Mouse (Mus musculus): Measurements from ENCODE around the gene Clca4b. TPM values are rescaled to one million over a fixed set of nuclear protein-coding genes. Genes with fewer than 3 reads are reported as not detected.

Gene Clca4b
- total and polyA plus RNA-seq, 3 experiments = 0.03 TPM; not detected in 2

- DNase-seq (ENCODE audit: low read depth, low spot score) = peak; percentile 89
- Histone ChIP-seq H3K36me3 (ENCODE audit: control insufficient read depth in 1 of 2, insufficient read depth in 2 of 2, low read length in 2 of 2) (peaks cover 0 to 7% of the 10 kb centered on the region in 2 experiments; a peak in 2 of 4 replicates), H3K9ac (ENCODE audit: control insufficient read depth, low read depth, low read length, poor library complexity, severe bottlenecking) (0 out of 2 replicates have a peak overlapping the region, but pooled peaks have one; percentile 18), H3K27ac (ENCODE audit: control insufficient read depth, low read depth, low read length) (peak overlapping the region; percentile 90), H3K27me3 (ENCODE audit: control insufficient read depth in 1 of 2, insufficient read depth in 2 of 2, low read length in 2 of 2) (no peaks in the 10 kb centered on the region), H3K9me3 (replicated peaks; ENCODE audit: insufficient read depth, low read length) (no peaks in the 10 kb centered on the region), H3K4me3 (ENCODE audit: control insufficient read depth in 1 of 2, insufficient read depth in 1 of 2, low read depth in 2 of 2, low read length in 2 of 2) (peak overlapping the region in 1 of 2 experiments; percentile 13; a peak in 1 of 4 replicates), H3K79me2 (ENCODE audit: control insufficient read depth, insufficient read depth, low read length, poor library complexity) (no peaks in the 10 kb centered on the region), H3K4me1 (ENCODE audit: control insufficient read depth in 1 of 2, insufficient read depth in 2 of 2, low read length in 2 of 2) (peaks cover 3 to 12% of the 10 kb centered on the region in 2 experiments)
- TF ChIP-seq TCF12 (IDR thresholded peaks at IDR 0.05; ENCODE audit: low read depth, low read length) (peak; percentile 82), POLR2AphosphoS2 (IDR thresholded peaks at IDR 0.05; ENCODE audit: low read length) (no peak), SIN3A (IDR thresholded peaks at IDR 0.05; ENCODE audit: low read length) (peak; percentile 49), MYB (IDR thresholded peaks at IDR 0.05; ENCODE audit: low read depth, low read length) (peak; percentile 9; the same call in 1 of the 2 replicates), MAX (IDR thresholded peaks at IDR 0.05; ENCODE audit: low read length) (peak; percentile 24; the same call in 1 of the 2 replicates), CHD2 (IDR thresholded peaks at IDR 0.05; ENCODE audit: low read length) (no peak), ZC3H11A (IDR thresholded peaks at IDR 0.05; ENCODE audit: low read depth, low read length) (0 out of 2 replicates have a peak, but pooled peaks have one; percentile 2), ELF1 (IDR thresholded peaks at IDR 0.05; ENCODE audit: low read depth, low read length) (no peak), USF1 (IDR thresholded peaks at IDR 0.05; ENCODE audit: low read depth, low read length) (no peak), MAFK (IDR thresholded peaks at IDR 0.05; ENCODE audit: borderline replicate concordance, low read depth, low read length) (no peak), MYC (IDR thresholded peaks at IDR 0.05; ENCODE audit: low read depth, low read length) (0 out of 2 replicates have a peak, but pooled peaks have one; percentile 1), BHLHE40 (IDR thresholded peaks at IDR 0.05; ENCODE audit: borderline replicate concordance, low read depth, low read length) (peak; percentile 52; the same call in 1 of the 2 replicates), MEF2A (IDR thresholded peaks at IDR 0.05; ENCODE audit: extremely low read depth, insufficient replicate concordance, low read depth, low read length, poor library complexity, severe bottlenecking) (no peak), POLR2A (IDR thresholded peaks at IDR 0.05; ENCODE audit: control insufficient read depth in 1 of 2, insufficient read depth in 1 of 2, low read depth in 1 of 2, low read length in 2 of 2, poor library complexity in 1 of 2) (peak in 1 of 2 experiments; percentile 10; a peak in 1 of 4 replicates), ZKSCAN1 (IDR thresholded peaks at IDR 0.05; ENCODE audit: low read depth, low read length) (no peak), JUND (IDR thresholded peaks at IDR 0.05; ENCODE audit: low read depth, low read length) (no peak), KAT2A (conservative IDR thresholded peaks at IDR 0.05; ENCODE audit: low read depth, low read length) (no peak), ZMIZ1 (IDR thresholded peaks at IDR 0.05; ENCODE audit: low read depth, low read length) (no peak), EP300 (IDR thresholded peaks at IDR 0.05; ENCODE audit: low read depth in 1 of 2, low read length in 2 of 2) (peak; percentile 82 to 88), TAL1 (IDR thresholded peaks at IDR 0.05; ENCODE audit: low read length) (peak; percentile 50), GABPA (IDR thresholded peaks at IDR 0.05; ENCODE audit: low read depth, low read length) (no peak), CTCF (IDR thresholded peaks at IDR 0.05 in 2 of 3, conservative IDR thresholded peaks at IDR 0.05 in 1 of 3; ENCODE audit: control insufficient read depth in 1 of 3, insufficient read depth in 1 of 3, low read depth in 2 of 3, low read length in 3 of 3, poor library complexity in 1 of 3, severe bottlenecking in 1 of 3) (no peak), RCOR1 (IDR thresholded peaks at IDR 0.05; ENCODE audit: low read depth, low read length) (peak; percentile 26; the same call in 1 of the 2 replicates), POLR2AphosphoS5 (IDR thresholded peaks at IDR 0.05; ENCODE audit: borderline replicate concordance, low read depth, low read length) (no peak), ETS1 (IDR thresholded peaks at IDR 0.05; ENCODE audit: low read depth, low read length) (peak; percentile 64), GATA1 (IDR thresholded peaks at IDR 0.05; ENCODE audit: low read depth, low read length) (peak; percentile 83)
Measured at GRCm38 (mm10) chr3:144897042-144897678, 35.2 kb downstream of the Clca4b start.
